Mouse (Mus musculus) megakaryocyte, embryonic 14.5 days (primary cell): ENCODE results near the gene Gna15. TPM values are rescaled to one million over a fixed set of nuclear protein-coding genes. Genes with fewer than 3 reads are reported as not detected.

Source experiments
- H3K27me3 ChIP-seq: replicated peaks from 2 replicates; pipeline ENCODE3; 2012; ENCODE audit warnings: inconsistent platforms
- H3K36me3 ChIP-seq: replicated peaks from 2 replicates; pipeline ENCODE3; 2012; ENCODE audit warnings: low read length, inconsistent platforms, mixed read lengths
- H3K4me1 ChIP-seq: 2 replicates; pipeline ENCODE4 v1.6.1; 2012; ENCODE audit warnings: inconsistent platforms
- H3K4me3 ChIP-seq: replicated peaks from 2 replicates; pipeline ENCODE3; 2012; ENCODE audit warnings: moderate library complexity, mild to moderate bottlenecking, inconsistent platforms
- H3K9me3 ChIP-seq: 2 replicates; pipeline ENCODE4 v1.6.1; 2012; ENCODE audit warnings: inconsistent platforms
- FLI1 ChIP-seq: IDR thresholded peaks from 2 replicates; pipeline ENCODE4 v1.6.1; 2012; ENCODE audit warnings: low read length, inconsistent platforms, mixed read lengths
- GATA1 ChIP-seq: IDR thresholded peaks from 3 replicates; pipeline ENCODE4 v1.6.1; 2012; ENCODE audit warnings: mixed read lengths, low read length, inconsistent platforms, borderline replicate concordance
- polyA plus RNA-seq: library from polyadenylated mRNA; stranded (reverse); fragments of >175 nt; gene quantifications from 2 replicates; pipeline ENCODE4 v1.2.3, GENCODE M21; 2012; ENCODE audit warnings: low replicate concordance; ENCODE audit not compliant: insufficient read depth

The Gna15 gene
- polyA plus RNA-seq, 1 experiment, result 31.7 TPM

DNA sequence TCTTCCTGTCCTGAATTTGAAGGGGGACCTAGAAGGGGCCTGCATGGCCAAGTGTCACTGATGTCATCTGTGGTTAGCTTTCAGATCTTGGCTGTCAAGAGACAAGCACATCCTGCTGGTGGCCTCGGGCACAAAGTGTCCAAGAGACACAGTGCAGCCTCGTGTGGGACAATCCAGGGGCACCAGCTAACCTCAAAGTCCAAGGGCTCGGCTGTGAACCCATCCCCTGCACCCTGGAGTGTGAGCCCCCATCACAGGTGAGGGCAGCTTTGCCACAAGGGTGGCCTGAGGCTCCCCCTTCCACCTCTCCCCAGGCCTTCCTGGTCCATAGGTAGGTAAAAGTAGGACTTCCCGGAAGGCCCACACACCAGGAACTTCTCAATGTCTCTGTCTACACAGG, 60.5 kb downstream of the Gna15 start:
- Histone ChIP-seq H3K4me3 (peak overlapping the region; percentile 10), H3K9me3 (0 out of 2 replicates have a peak, but pooled peaks cover 2% of the 10 kb centered on the region), H3K27me3 (peaks cover 83% of the 10 kb centered on the region), H3K4me1 (peaks cover 75% of the 10 kb centered on the region), H3K36me3 (no peaks in the 10 kb centered on the region)
- TF ChIP-seq FLI1 (no peak), GATA1 (no peak)

DNA sequence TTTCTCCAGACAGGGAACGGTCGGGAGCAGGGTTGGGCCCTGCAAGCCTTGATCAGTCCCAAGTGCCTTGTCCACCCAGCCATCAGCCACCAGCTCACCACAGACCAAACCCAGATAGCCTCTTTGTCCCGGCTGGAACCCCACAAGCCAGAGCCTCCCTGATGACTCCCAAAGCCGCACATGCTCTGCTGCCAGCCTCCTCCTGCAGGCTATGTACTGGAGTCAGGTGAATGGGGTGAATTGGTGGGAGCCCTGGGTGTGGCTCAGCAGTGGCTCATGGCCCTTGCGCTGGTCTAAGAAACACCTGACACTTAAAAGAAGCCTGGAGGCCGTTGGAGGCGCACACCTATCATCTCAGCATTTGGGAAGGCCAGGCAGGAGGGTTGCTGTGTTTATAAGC, 61.1 kb downstream of the Gna15 start:
- Histone ChIP-seq H3K4me3 (no peak overlapping the region), H3K36me3 (no peaks in the 10 kb centered on the region), H3K9me3 (0 out of 2 replicates have a peak, but pooled peaks cover 5% of the 10 kb centered on the region), H3K27me3 (peaks cover 81% of the 10 kb centered on the region), H3K4me1 (peaks cover 71% of the 10 kb centered on the region)
- no peak for TF ChIP-seq GATA1
- no peak for TF ChIP-seq FLI1

GRCm38 (mm10) chr10:81462415-81462804, 61.6 kb downstream of the Gna15 start:
- TF ChIP-seq GATA1, result no peak
- TF ChIP-seq FLI1, result no peak
- Histone ChIP-seq H3K4me3 (peak overlapping the region; percentile 82), H3K4me1 (peaks cover 69% of the 10 kb centered on the region), H3K27me3 (peaks cover 81% of the 10 kb centered on the region), H3K36me3 (no peaks in the 10 kb centered on the region), H3K9me3 (0 out of 2 replicates have a peak, but pooled peaks cover 5% of the 10 kb centered on the region)

GRCm38 (mm10) chr10:81461673-81462414, 62.2 kb downstream of the Gna15 start:
- H3K9me3 ChIP-seq, result 0 out of 2 replicates have a peak, but pooled peaks cover 5% of the 10 kb centered on the region
- H3K4me1 ChIP-seq, result peaks cover 72% of the 10 kb centered on the region
- peak overlapping the region; percentile 82 for H3K4me3 ChIP-seq
- H3K27me3 ChIP-seq, result peaks cover 81% of the 10 kb centered on the region
- H3K36me3 ChIP-seq, result no peaks in the 10 kb centered on the region
- no peak for TF ChIP-seq GATA1

DNA sequence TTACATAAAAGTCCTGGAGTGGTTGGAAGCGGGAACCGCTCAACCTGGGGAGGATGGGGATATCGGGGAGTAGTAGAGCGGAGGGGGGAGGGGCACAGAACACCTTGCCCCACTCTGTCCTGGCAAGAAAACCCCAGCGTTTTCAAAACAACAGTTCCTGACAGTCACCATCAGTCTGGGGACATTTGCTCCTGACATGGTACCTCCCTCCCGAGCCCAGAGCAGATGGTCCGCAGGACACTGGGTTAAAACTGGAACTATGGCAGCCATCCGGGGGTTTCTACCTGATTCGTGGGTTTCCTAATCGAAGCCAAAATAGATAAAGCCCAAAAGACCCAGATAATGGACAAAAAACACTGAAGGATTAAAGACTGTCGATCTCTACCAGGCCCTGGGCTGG, 63.1 kb downstream of the Gna15 start:
- H3K4me1 ChIP-seq, result peaks cover 74% of the 10 kb centered on the region
- peaks cover 81% of the 10 kb centered on the region for H3K27me3 ChIP-seq
- H3K9me3 ChIP-seq, result 0 out of 2 replicates have a peak, but pooled peaks cover 5% of the 10 kb centered on the region
- TF ChIP-seq GATA1, result no peak
- no peak for TF ChIP-seq FLI1
- H3K4me3 ChIP-seq, result peak overlapping the region; percentile 85
- H3K36me3 ChIP-seq, result no peaks in the 10 kb centered on the region

GRCm38 (mm10) chr10:81460471-81460870, 63.6 kb downstream of the Gna15 start:
- Histone ChIP-seq H3K27me3 (peaks cover 81% of the 10 kb centered on the region), H3K36me3 (no peaks in the 10 kb centered on the region), H3K4me3 (peak overlapping the region; percentile 85), H3K9me3 (0 out of 2 replicates have a peak, but pooled peaks cover 5% of the 10 kb centered on the region), H3K4me1 (peaks cover 72% of the 10 kb centered on the region)
- TF ChIP-seq GATA1 (no peak), FLI1 (no peak)

DNA sequence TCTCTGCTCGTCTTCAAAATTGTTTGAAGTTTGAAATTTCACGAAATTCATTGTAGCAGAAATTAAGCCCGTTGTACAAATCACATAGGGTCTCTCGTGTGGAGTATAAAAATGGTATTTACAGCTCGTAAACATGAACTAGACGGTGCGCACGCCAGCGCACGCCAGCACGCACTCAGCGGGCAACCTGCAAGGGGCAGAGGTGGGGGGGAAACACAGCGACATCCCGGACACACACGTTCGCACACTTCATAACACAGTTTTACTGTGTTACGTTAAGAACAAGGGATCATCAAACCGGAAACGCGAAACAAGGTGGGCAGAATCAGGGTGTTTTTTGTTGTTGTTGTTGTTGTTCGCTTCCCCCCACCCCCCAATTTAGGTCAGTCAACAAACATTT, 64.6 kb downstream of the Gna15 start:
- H3K27me3 ChIP-seq, result peaks cover 81% of the 10 kb centered on the region
- H3K4me3 ChIP-seq, result no peak overlapping the region
- no peaks in the 10 kb centered on the region for H3K36me3 ChIP-seq
- TF ChIP-seq GATA1 (no peak), FLI1 (no peak)
- 0 out of 2 replicates have a peak, but pooled peaks cover 5% of the 10 kb centered on the region for H3K9me3 ChIP-seq
- peaks cover 62% of the 10 kb centered on the region for H3K4me1 ChIP-seq

DNA sequence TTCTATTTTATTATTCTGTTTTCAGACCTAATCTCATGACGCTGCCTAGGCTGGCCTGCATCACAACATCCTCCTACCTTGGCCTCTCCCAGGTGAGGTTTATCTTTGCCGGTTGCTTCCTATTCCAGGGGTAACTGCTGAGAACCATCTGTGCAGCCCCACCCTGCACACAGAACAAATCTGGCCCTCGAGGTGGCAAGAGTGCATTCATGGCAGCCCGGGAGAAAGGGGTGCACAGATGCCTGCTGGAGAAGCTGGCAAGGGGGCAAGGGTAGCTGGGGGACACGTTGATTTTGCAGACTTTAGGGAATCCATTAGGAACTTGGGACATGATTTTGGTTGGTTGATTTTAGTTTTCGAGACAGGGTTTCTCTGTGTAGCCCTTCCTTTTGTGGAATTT, 65.8 kb downstream of the Gna15 start:
- Histone ChIP-seq H3K27me3 (peaks cover 79% of the 10 kb centered on the region), H3K4me3 (no peak overlapping the region)

GRCm38 (mm10) chr10:81457624-81458023, 66.4 kb downstream of the Gna15 start:
- Histone ChIP-seq H3K27me3 (peaks cover 79% of the 10 kb centered on the region), H3K9me3 (0 out of 2 replicates have a peak, but pooled peaks cover 5% of the 10 kb centered on the region), H3K36me3 (no peaks in the 10 kb centered on the region), H3K4me1 (peaks cover 54% of the 10 kb centered on the region), H3K4me3 (no peak overlapping the region)
- TF ChIP-seq FLI1, result no peak
- TF ChIP-seq GATA1, result no peak

More for the DNA sequence above, 65.8 kb downstream of the Gna15 start:
- TF ChIP-seq FLI1 (no peak), GATA1 (no peak)
- Histone ChIP-seq H3K4me1 (peaks cover 54% of the 10 kb centered on the region), H3K9me3 (0 out of 2 replicates have a peak, but pooled peaks cover 5% of the 10 kb centered on the region), H3K36me3 (no peaks in the 10 kb centered on the region)

GRCm38 (mm10) chr10:81456983-81457563, 67.0 kb downstream of the Gna15 start:
- Histone ChIP-seq H3K4me3 (no peak overlapping the region), H3K4me1 (peaks cover 54% of the 10 kb centered on the region), H3K36me3 (no peaks in the 10 kb centered on the region), H3K9me3 (0 out of 2 replicates have a peak, but pooled peaks cover 5% of the 10 kb centered on the region), H3K27me3 (peaks cover 79% of the 10 kb centered on the region)
- TF ChIP-seq FLI1 (no peak), GATA1 (no peak)
